Mouse (Mus musculus): ENCODE measurements around the gene Trim14.

- no peak for TF ChIP-seq CTCF (IDR thresholded peaks at IDR 0.05)
- no peak for TF ChIP-seq EP300 (IDR thresholded peaks at IDR 0.05)
Observed at GRCm38 (mm10) chr4:46451758-46452480, 84.0 kb downstream of the Trim14 start.
